Mouse (Mus musculus): ENCODE measurements around the gene Fbxo34.

- no peak for TF ChIP-seq CTCF (IDR thresholded peaks at IDR 0.05; ENCODE audit: borderline replicate concordance, insufficient read depth, low read depth, low read length)
- no peak for TF ChIP-seq POLR2A (IDR thresholded peaks at IDR 0.05; ENCODE audit: borderline replicate concordance, insufficient read depth, low read length)
Measured at GRCm38 (mm10) chr14:47464426-47464825, 14.2 kb downstream of the Fbxo34 start.

All from cerebellum, adult 2 months (tissue).